Mouse (Mus musculus) CH12.LX (cell line): ENCODE measurements around the gene Slc9a9. TPM values are rescaled to one million over a fixed set of nuclear protein-coding genes. Genes with fewer than 3 reads are reported as not detected.

Experiments
- DNase-seq: peaks from one replicate; pipeline ENCODE4 v3.0.0-alpha.2; 2013; ENCODE audit errors: extremely low read depth
- H3K27ac ChIP-seq: 2 replicates; pipeline ENCODE4 v1.5.1; 2012; ENCODE audit warnings: low read depth, mild to moderate bottlenecking, control low read depth, moderate library complexity; ENCODE audit not compliant: insufficient read depth
- H3K27me3 ChIP-seq: replicated peaks from 2 replicates; pipeline ENCODE3; 2012; ENCODE audit warnings: inconsistent platforms
- H3K36me3 ChIP-seq, 2 experiments: replicated peaks in 1 of 2; 2 replicates each; pipeline versions ENCODE3 to v1.6.1; 2012; ENCODE audit warnings: inconsistent platforms in 1 of 2, low read length in 1 of 2, mild to moderate bottlenecking in 1 of 2, mixed read lengths in 1 of 2, moderate library complexity in 1 of 2; ENCODE audit not compliant: control insufficient read depth in 1 of 2, insufficient read depth in 1 of 2
- H3K4me1 ChIP-seq, 2 experiments: 2 replicates each; pipeline ENCODE4 v1.6.1; 2012; ENCODE audit warnings: inconsistent platforms in 1 of 2, moderate library complexity in 1 of 2; ENCODE audit not compliant: insufficient read depth in 2 of 2, control insufficient read depth in 1 of 2
- H3K4me2 ChIP-seq: 2 replicates; pipeline ENCODE4 v1.6.1; 2012; ENCODE audit warnings: low read depth, mild to moderate bottlenecking, control low read depth; ENCODE audit not compliant: poor library complexity, insufficient read depth, severe bottlenecking
- H3K4me3 ChIP-seq, 3 experiments: fragments of 150-350 bp in 1 of 3; sonication (generic) in 1 of 3; replicated peaks in 1 of 3; 2 replicates each; pipeline versions ENCODE3 to v1.5.1; 2011 to 2012; ENCODE audit warnings: low read depth in 2 of 3, low read length in 2 of 3, mild to moderate bottlenecking in 2 of 3, moderate library complexity in 2 of 3, control low read depth in 1 of 3, improper control_type of control experiment in 1 of 3, inconsistent platforms in 1 of 3, mixed read lengths in 1 of 3; ENCODE audit not compliant: poor library complexity in 1 of 3
- H3K79me2 ChIP-seq: replicated peaks from 2 replicates; pipeline ENCODE4 v1.6.1; 2012; ENCODE audit warnings: mild to moderate bottlenecking, moderate library complexity; ENCODE audit not compliant: control insufficient read depth, poor library complexity, insufficient read depth, severe bottlenecking; ENCODE audit errors: extremely low read depth
- H3K9ac ChIP-seq: 2 replicates; pipeline ENCODE4 v1.6.1; 2012; ENCODE audit warnings: low read depth, mild to moderate bottlenecking, control low read depth, moderate library complexity; ENCODE audit not compliant: insufficient read depth
- H3K9me3 ChIP-seq: replicated peaks from 2 replicates; pipeline ENCODE3; 2012; ENCODE audit warnings: low read length, inconsistent platforms, mixed read lengths
- CHD1 ChIP-seq: IDR thresholded peaks from 2 replicates; pipeline ENCODE4 v1.6.1; 2012; ENCODE audit warnings: low read depth, low read length, improper control_type of control experiment, inconsistent platforms
- CHD2 ChIP-seq: IDR thresholded peaks from 2 replicates; pipeline ENCODE4 v1.6.1; 2011; ENCODE audit warnings: low read length, improper control_type of control experiment
- CTCF ChIP-seq, 2 experiments: IDR thresholded peaks in 1 of 2; conservative IDR thresholded peaks in 1 of 2; 2 replicates each; pipeline ENCODE4 v1.5.1; 2011 to 2012; ENCODE audit warnings: low read depth in 2 of 2, low read length in 2 of 2, improper control_type of control experiment in 1 of 2, inconsistent platforms in 1 of 2, mild to moderate bottlenecking in 1 of 2, moderate library complexity in 1 of 2
- E2F4 ChIP-seq: IDR thresholded peaks from 2 replicates; pipeline ENCODE4 v1.6.1; 2011; ENCODE audit warnings: low read depth, low read length, improper control_type of control experiment; ENCODE audit not compliant: insufficient replicate concordance
- ELF1 ChIP-seq: IDR thresholded peaks from 2 replicates; pipeline ENCODE4 v1.6.1; 2014; ENCODE audit warnings: low read depth, mild to moderate bottlenecking, inconsistent platforms, low read length, improper control_type of control experiment
- EP300 ChIP-seq: IDR thresholded peaks from 2 replicates; pipeline ENCODE4 v1.6.1; 2011; ENCODE audit warnings: low read length, improper control_type of control experiment
- GABPA ChIP-seq: IDR thresholded peaks from 2 replicates; pipeline ENCODE4 v1.6.1; 2012; ENCODE audit warnings: low read depth, low read length, improper control_type of control experiment, inconsistent platforms; ENCODE audit not compliant: insufficient replicate concordance
- JUND ChIP-seq: conservative IDR thresholded peaks from 2 replicates; pipeline ENCODE4 v1.6.1; 2011; ENCODE audit warnings: low read depth, low read length, improper control_type of control experiment
- KAT2A ChIP-seq: IDR thresholded peaks from 2 replicates; pipeline ENCODE4 v1.6.1; 2012; ENCODE audit warnings: low read length, improper control_type of control experiment, inconsistent platforms; ENCODE audit not compliant: insufficient replicate concordance
- MAFK ChIP-seq: IDR thresholded peaks from 2 replicates; pipeline ENCODE4 v1.6.1; 2011; ENCODE audit warnings: low read length, improper control_type of control experiment; ENCODE audit not compliant: insufficient replicate concordance
- MAZ ChIP-seq: IDR thresholded peaks from 2 replicates; pipeline ENCODE4 v1.6.1; 2012; ENCODE audit warnings: low read depth, mild to moderate bottlenecking, inconsistent platforms, low read length, improper control_type of control experiment, moderate library complexity
- NELFE ChIP-seq: IDR thresholded peaks from 2 replicates; pipeline ENCODE4 v1.6.1; 2011; ENCODE audit warnings: low read depth, low read length, improper control_type of control experiment
- RAD21 ChIP-seq: IDR thresholded peaks from 2 replicates; pipeline ENCODE4 v1.6.1; 2011; ENCODE audit warnings: low read depth, mild to moderate bottlenecking, low read length, improper control_type of control experiment, moderate library complexity
- RCOR1 ChIP-seq: conservative IDR thresholded peaks from 2 replicates; pipeline ENCODE4 v1.6.1; 2012; ENCODE audit warnings: low read depth, mild to moderate bottlenecking, inconsistent platforms, low read length, improper control_type of control experiment
- SIN3A ChIP-seq: IDR thresholded peaks from 2 replicates; pipeline ENCODE4 v1.6.1; 2012; ENCODE audit warnings: low read length, improper control_type of control experiment, inconsistent platforms
- UBTF ChIP-seq: IDR thresholded peaks from 2 replicates; pipeline ENCODE4 v1.6.1; 2012; ENCODE audit warnings: low read depth, mild to moderate bottlenecking, inconsistent platforms, low read length, improper control_type of control experiment, moderate library complexity
- ZC3H11A ChIP-seq: IDR thresholded peaks from 2 replicates; pipeline ENCODE4 v1.6.1; 2012; ENCODE audit warnings: low read depth, mild to moderate bottlenecking, inconsistent platforms, low read length, improper control_type of control experiment
- ZNF384 ChIP-seq: IDR thresholded peaks from 2 replicates; pipeline ENCODE4 v1.6.1; 2012; ENCODE audit warnings: low read depth, low read length, improper control_type of control experiment, inconsistent platforms
- dilution Hi-C: fragments of 300-500 bp; cut with MboI; formaldehyde crosslinking; loops from 2 replicates; pipeline ENCODE4 v1.14.3; 2020; ENCODE audit warnings: low sequenced_read_pairs; ENCODE audit not compliant: extremely low pct_unique_long_range_greater_than_20kb, extremely low pct_ligation_motif_present
- in situ Hi-C: fragments of 300-500 bp; cut with MboI; formaldehyde crosslinking; loops from 3 replicates; pipeline ENCODE4 v1.14.3; 2019; ENCODE audit warnings: low sequenced_read_pairs, low pct_ligation_motif_present, low pct_unique_long_range_greater_than_20kb, mixed read lengths
- polyA plus RNA-seq: library from polyadenylated mRNA; unstranded; fragments of >175 nt; gene quantifications from 2 replicates; pipeline ENCODE4 v1.2.1, GENCODE M21; 2012; ENCODE audit warnings: low read depth; ENCODE audit not compliant: insufficient read length
- total RNA-seq, 2 experiments: library from RNA; depleted of rRNA; stranded (reverse); fragments of 300-350 nt in 1 of 2; fragments of >200 nt in 1 of 2; gene quantifications; 2 replicates each; pipeline ENCODE4 v1.2.3; 2012 to 2014

The Slc9a9 gene
- total and polyA plus RNA-seq, 3 experiments: not detected

DNA sequence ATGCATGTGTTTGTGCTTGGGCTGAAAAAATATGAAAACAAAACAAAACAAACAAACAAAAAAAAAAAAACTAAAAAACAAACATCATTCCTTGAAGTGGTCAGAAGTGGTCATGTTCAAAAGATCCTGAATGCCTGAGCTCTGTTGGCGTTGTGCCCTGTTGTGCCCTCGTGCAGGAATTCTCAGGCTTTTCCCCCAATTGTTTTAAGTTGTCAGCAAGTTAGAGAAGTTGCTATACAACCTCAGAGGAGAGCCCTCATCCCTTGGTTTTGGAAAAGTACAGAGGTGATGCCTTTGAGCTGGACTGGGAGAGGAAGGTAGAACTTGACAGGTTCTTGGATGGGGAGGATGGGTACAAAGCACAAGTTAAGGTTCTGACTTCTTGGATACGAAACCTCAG, 480.9 kb downstream of the Slc9a9 start:
- Histone ChIP-seq H3K79me2 (no peaks in the 10 kb centered on the region), H3K36me3 (no peaks in the 10 kb centered on the region), H3K9me3 (peaks cover 21% of the 10 kb centered on the region), H3K4me1 (no peaks in the 10 kb centered on the region), H3K9ac (no peak overlapping the region), H3K27ac (no peak overlapping the region), H3K27me3 (no peaks in the 10 kb centered on the region), H3K4me3 (no peak overlapping the region), H3K4me2 (no peak overlapping the region)
- no peak for TF ChIP-seq ELF1
- TF ChIP-seq MAZ: no peak
- TF ChIP-seq NELFE: no peak
- TF ChIP-seq E2F4: no peak
- no peak for TF ChIP-seq ZNF384
- TF ChIP-seq ZC3H11A: no peak
- no peak for TF ChIP-seq CHD1
- TF ChIP-seq RCOR1: no peak
- no peak for TF ChIP-seq JUND
- no peak for TF ChIP-seq EP300
- TF ChIP-seq CTCF (conservative IDR thresholded peaks at IDR 0.05 in 1 of 2, IDR thresholded peaks at IDR 0.05 in 1 of 2; ENCODE audit: low read depth in 2 of 2, low read length in 2 of 2): no peak
- TF ChIP-seq GABPA: no peak
- no peak for TF ChIP-seq SIN3A
- no peak for TF ChIP-seq MAFK
- no peak for TF ChIP-seq CHD2
- dilution Hi-C loops: no loop called here
- in situ Hi-C loops: no loop called here
- DNase-seq: no peak

DNA sequence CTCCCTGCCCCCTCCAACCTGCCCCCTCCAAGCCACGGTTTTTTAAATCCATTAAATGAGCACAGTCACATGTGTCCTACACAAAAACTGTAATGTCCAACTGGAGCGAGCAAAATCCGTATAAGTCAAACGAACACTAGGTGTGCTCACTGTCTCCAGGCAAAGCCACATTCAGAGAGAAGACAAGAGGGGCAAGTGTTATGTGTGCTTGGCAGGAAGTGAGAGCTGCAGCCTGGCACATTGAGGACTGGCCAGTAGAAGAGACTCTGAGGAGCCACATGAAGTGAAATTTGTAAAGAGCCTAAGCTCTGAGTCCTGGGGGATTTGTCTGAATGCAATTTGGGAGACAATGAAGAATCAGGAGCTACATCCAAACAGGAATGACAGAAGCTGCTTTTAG, 481.3 kb downstream of the Slc9a9 start:
- in situ Hi-C loops (no loop called here), dilution Hi-C loops (no loop called here)
- Histone ChIP-seq H3K4me2 (no peak overlapping the region), H3K27me3 (no peaks in the 10 kb centered on the region), H3K4me3 (no peak overlapping the region), H3K9ac (no peak overlapping the region), H3K4me1 (no peaks in the 10 kb centered on the region), H3K27ac (no peak overlapping the region), H3K36me3 (no peaks in the 10 kb centered on the region), H3K9me3 (peaks cover 23% of the 10 kb centered on the region), H3K79me2 (no peaks in the 10 kb centered on the region)
- TF ChIP-seq KAT2A: no peak
- no peak for DNase-seq

DNA sequence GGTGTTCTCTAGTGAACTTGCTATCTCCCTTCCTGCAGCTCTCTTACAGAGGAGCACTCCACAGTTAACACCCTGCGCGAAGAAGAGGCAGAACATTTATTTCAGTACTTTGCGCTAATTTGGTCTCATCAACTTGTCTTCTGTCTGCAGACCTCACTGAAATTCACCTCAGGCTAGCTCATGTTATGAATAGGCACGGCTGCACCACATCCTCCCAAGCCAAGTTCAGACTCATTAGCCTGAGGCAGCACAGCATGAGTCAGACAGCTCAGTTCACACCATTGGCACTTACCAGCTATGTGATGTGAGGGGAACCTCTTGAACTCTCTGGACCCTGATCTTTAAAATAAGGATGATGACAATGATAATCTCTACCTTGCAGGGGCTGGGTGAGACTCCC, 482.0 kb downstream of the Slc9a9 start:
- Histone ChIP-seq H3K27me3 (no peaks in the 10 kb centered on the region), H3K4me2 (no peak overlapping the region), H3K27ac (no peak overlapping the region), H3K36me3 (no peaks in the 10 kb centered on the region), H3K4me3 (no peak overlapping the region), H3K79me2 (no peaks in the 10 kb centered on the region), H3K9me3 (peaks cover 23% of the 10 kb centered on the region), H3K4me1 (no peaks in the 10 kb centered on the region), H3K9ac (no peak overlapping the region)
- no peak for TF ChIP-seq SIN3A
- no peak for TF ChIP-seq RAD21
- no peak for TF ChIP-seq UBTF
- in situ Hi-C loops (no loop called here), dilution Hi-C loops (no loop called here)
- peak; percentile 15 for DNase-seq
